Mouse (Mus musculus) forebrain, embryonic 16.5 days (tissue): ENCODE data around the gene Gm45711. TPM values are rescaled to one million over a fixed set of nuclear protein-coding genes. Genes with fewer than 3 reads are reported as not detected.

Experiments used
- ATAC-seq: fragments of 200-750 bp; cut with Nextera tagmentation; 2 replicates; pipeline ENCODE4 v1.8.0; 2017; ENCODE audit warnings: mild to moderate bottlenecking, moderate library complexity
- H3K27ac ChIP-seq: fragments of 300-500 bp; sonication (generic); 2 replicates; pipeline ENCODE4 v1.5.1; 2014; ENCODE audit warnings: low read length, control low read depth
- H3K27me3 ChIP-seq: fragments of 300-500 bp; sonication (generic); replicated peaks from 2 replicates; pipeline ENCODE4 v1.6.1; 2014; ENCODE audit warnings: low read length; ENCODE audit not compliant: control insufficient read depth, insufficient read depth
- H3K36me3 ChIP-seq: fragments of 300-500 bp; sonication (generic); 2 replicates; pipeline ENCODE4 v1.6.1; 2014; ENCODE audit not compliant: control insufficient read depth, insufficient read depth
- H3K4me1 ChIP-seq: fragments of 300-500 bp; sonication (generic); replicated peaks from 2 replicates; pipeline ENCODE4 v1.6.1; 2014; ENCODE audit warnings: low read length; ENCODE audit not compliant: control insufficient read depth, insufficient read depth
- H3K4me2 ChIP-seq: fragments of 300-500 bp; sonication (generic); 2 replicates; pipeline ENCODE4 v1.6.1; 2014; ENCODE audit warnings: mild to moderate bottlenecking, low read length, control low read depth
- H3K4me3 ChIP-seq: fragments of 300-500 bp; sonication (generic); replicated peaks from 2 replicates; pipeline ENCODE4 v1.5.1; 2014; ENCODE audit warnings: mild to moderate bottlenecking, low read length, control low read depth
- H3K9ac ChIP-seq: fragments of 300-500 bp; sonication (generic); replicated peaks from 2 replicates; pipeline ENCODE4 v1.6.1; 2014; ENCODE audit warnings: low read depth, low read length, control low read depth
- H3K9me3 ChIP-seq: fragments of 300-500 bp; sonication (generic); 2 replicates; pipeline ENCODE4 v1.6.1; 2016; ENCODE audit warnings: low read length; ENCODE audit not compliant: control insufficient read depth
- WGBS: fragments of 180-500 bp; shearing (Covaris S2); extraction: QIAGEN DNeasy Blood & Tissue Kit; methylation state at CpG from one replicate; pipeline ENCODE4 v1.1.7; 2014; 5-methylcytosine and 5-hydroxymethylcytosine counted together
- polyA plus RNA-seq: library from polyadenylated mRNA; unstranded; fragments of >200 nt; fragmentation: Nextera tagmentation; extraction: Ambion mirVana; gene quantifications from 2 replicates; pipeline ENCODE4 v1.2.1, GENCODE M21; 2015

Gm45711 gene
- polyA plus RNA-seq, 1 experiment from 2014 or later = not detected

DNA sequence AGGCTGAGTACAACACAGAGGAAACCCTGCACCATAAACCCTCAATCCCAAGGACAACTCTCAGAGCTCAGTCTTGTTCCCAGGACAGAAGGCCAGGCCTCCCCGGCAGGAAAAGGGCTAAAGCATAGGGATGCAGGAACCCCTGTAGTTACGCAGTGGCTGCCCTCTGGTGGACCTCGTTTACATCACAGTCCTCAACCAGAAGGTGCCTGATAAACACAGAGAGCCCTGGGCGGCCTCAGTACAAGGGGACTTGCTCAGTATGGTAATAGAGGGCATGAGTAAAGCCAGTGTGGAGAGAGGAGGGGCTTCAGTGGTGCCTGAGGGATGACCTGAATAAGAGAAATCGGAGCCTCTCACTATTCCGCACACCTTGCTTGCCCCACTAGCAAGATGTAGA, 75.3 kb downstream of the Gm45711 start:
- Histone ChIP-seq H3K4me1 (no peaks in the 10 kb centered on the region), H3K36me3 (peaks cover 59% of the 10 kb centered on the region), H3K9me3 (no peaks in the 10 kb centered on the region), H3K4me2 (no peak overlapping the region), H3K9ac (no peak overlapping the region), H3K27ac (no peak overlapping the region), H3K27me3 (no peaks in the 10 kb centered on the region), H3K4me3 (no peak overlapping the region)
- 39% methylated on average over 6 of the region's 6 CpGs for WGBS
- peak; percentile 33; the same call in 1 of the 2 replicates for ATAC-seq

DNA sequence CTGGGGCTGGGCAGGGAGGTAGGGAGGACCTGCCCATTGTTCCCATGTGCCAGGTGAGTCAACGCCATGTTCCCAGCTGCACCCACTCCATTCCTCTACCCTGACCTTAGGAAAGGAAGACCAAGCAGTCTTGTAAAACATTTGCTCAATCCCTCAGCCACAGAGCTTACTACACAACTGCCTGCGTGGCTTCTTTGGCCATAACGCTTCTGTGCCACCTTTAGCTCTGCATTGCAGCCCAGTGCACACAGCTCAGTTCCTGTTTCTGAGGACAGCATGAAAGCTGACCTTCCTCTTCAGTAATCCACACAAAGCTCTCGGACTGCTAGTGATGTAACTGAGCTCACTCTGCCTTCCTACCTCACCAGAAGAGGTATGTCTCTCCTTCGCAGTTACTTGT, 77.0 kb downstream of the Gm45711 start:
- no peak overlapping the region for H3K4me3 ChIP-seq
- H3K4me1 ChIP-seq = no peaks in the 10 kb centered on the region
- no peaks in the 10 kb centered on the region for H3K27me3 ChIP-seq
- no peak overlapping the region for H3K27ac ChIP-seq
- no peak for ATAC-seq
- WGBS = 96% methylated on average over 5 of the region's 5 CpGs
- H3K9me3 ChIP-seq = no peaks in the 10 kb centered on the region
- no peak overlapping the region for H3K9ac ChIP-seq
- no peak overlapping the region for H3K4me2 ChIP-seq
- H3K36me3 ChIP-seq = peaks cover 48% of the 10 kb centered on the region

DNA sequence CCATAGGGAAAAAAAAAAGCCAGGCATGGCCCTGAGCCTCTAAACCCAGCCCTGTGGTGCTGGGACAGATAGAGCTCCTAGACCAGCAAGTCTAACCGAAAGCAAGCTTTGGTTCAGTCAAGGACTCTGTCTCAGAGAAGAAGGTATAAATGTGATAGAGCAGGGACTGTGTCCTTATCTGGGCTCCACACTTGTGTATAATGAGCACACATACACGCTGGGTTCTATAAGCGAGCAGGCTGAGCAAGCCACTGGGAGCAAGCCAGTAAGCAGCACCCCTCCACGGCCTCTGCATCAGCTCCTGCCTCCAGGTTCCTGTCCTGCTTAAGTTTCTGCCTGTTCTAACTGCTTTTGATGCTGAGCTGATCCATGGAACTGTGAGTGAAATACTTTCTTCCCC, 77.8 kb downstream of the Gm45711 start:
- Histone ChIP-seq H3K36me3 (peaks cover 53% of the 10 kb centered on the region), H3K4me1 (no peaks in the 10 kb centered on the region), H3K27ac (no peak overlapping the region), H3K9ac (no peak overlapping the region), H3K4me2 (no peak overlapping the region), H3K27me3 (no peaks in the 10 kb centered on the region), H3K4me3 (no peak overlapping the region), H3K9me3 (no peaks in the 10 kb centered on the region)
- no peak for ATAC-seq
- 97% methylated on average over 4 of the region's 4 CpGs for WGBS

Other genes with a start within 250 kb of the Gm45711 start
- 9.2 and 12.6 TPM in 2 replicates for gene Cdh5, start 208.5 kb downstream of the Gm45711 start, polyA plus RNA-seq
- 2.4 and 3.1 TPM in 2 replicates for gene Bean1, start 139.6 kb downstream of the Gm45711 start, polyA plus RNA-seq
- 51.7 and 54.3 TPM in 2 replicates for gene Tk2, start 61.5 kb downstream of the Gm45711 start, polyA plus RNA-seq
- 36.0 and 36.3 TPM in 2 replicates for gene Cklf, start 59.2 kb downstream of the Gm45711 start, polyA plus RNA-seq
- not detected in 2 replicates for gene Cmtm2a, start 16.9 kb downstream of the Gm45711 start, polyA plus RNA-seq
- not detected in 2 replicates for gene Cmtm1, start 64 bp upstream of the Gm45711 start, polyA plus RNA-seq
- gene Gm11020, start 11.5 kb upstream of the Gm45711 start, polyA plus RNA-seq = not detected in 2 replicates
- gene Cmtm2b, start 12.1 kb upstream of the Gm45711 start, polyA plus RNA-seq = not detected in 2 replicates
- 34.0 and 39.6 TPM in 2 replicates for gene Cmtm3, start 29.3 kb upstream of the Gm45711 start, polyA plus RNA-seq
- gene Cmtm4, start 85.7 kb upstream of the Gm45711 start, polyA plus RNA-seq = 2.8 and 3.2 TPM in 2 replicates
- 139 and 143 TPM in 2 replicates for gene Dync1li2, start 133.0 kb upstream of the Gm45711 start, polyA plus RNA-seq
- gene Terb1, start 199.8 kb upstream of the Gm45711 start, polyA plus RNA-seq = 0.16 and 0.25 TPM in 2 replicates
- 122 and 131 TPM in 2 replicates for gene Nae1, start 224.6 kb upstream of the Gm45711 start, polyA plus RNA-seq
- 1.6 and 1.9 TPM in 2 replicates for gene Car7, start 224.6 kb upstream of the Gm45711 start, polyA plus RNA-seq